Mouse (Mus musculus) gastrocnemius, postnatal 25 days (tissue): ENCODE measurements around the gene Myo5c. TPM values are rescaled to one million over a fixed set of nuclear protein-coding genes. Genes with fewer than 3 reads are reported as not detected.

ENCODE experiments used
- DNase-seq: peaks from one replicate; pipeline ENCODE4 v3.0.0; 2022
- total RNA-seq, 2 experiments: library from RNA; stranded (reverse); gene quantifications; 1 replicate in 1 of 2; 2 replicates in 1 of 2; pipeline ENCODE4 v1.2.3; 2021

Gene Myo5c
- total RNA-seq, 2 experiments from 2014 or later = 6.7 to 7.6 TPM

GRCm38 (mm10) chr9:75280814-75281213 lies 49.0 kb downstream of the Myo5c start:
- peak; percentile 25 for DNase-seq

GRCm38 (mm10) chr9:75282179-75282578 lies 50.4 kb downstream of the Myo5c start:
- no peak for DNase-seq

- DNase-seq = peak; percentile 36
These were observed 51.0 kb downstream of the Myo5c start for GRCm38 (mm10) chr9:75282830-75283229.

GRCm38 (mm10) chr9:75283636-75284035 lies 51.8 kb downstream of the Myo5c start:
- no peak for DNase-seq

- no peak for DNase-seq
These were observed 53.5 kb downstream of the Myo5c start for GRCm38 (mm10) chr9:75285363-75285762.

GRCm38 (mm10) chr9:75287636-75288035 lies 55.8 kb downstream of the Myo5c start:
- DNase-seq = no peak

- no peak for DNase-seq
These were observed 57.7 kb downstream of the Myo5c start for GRCm38 (mm10) chr9:75289545-75289944.

- DNase-seq = no peak
These were observed 67.5 kb downstream of the Myo5c start for GRCm38 (mm10) chr9:75299342-75299741.

GRCm38 (mm10) chr9:75303033-75303432 lies 71.2 kb downstream of the Myo5c start:
- no peak for DNase-seq

- no peak for DNase-seq
These were observed 72.0 kb downstream of the Myo5c start for GRCm38 (mm10) chr9:75303701-75304261.

- DNase-seq = no peak
These were observed 72.5 kb downstream of the Myo5c start for GRCm38 (mm10) chr9:75304286-75304685.

GRCm38 (mm10) chr9:75306126-75306898 lies 74.5 kb downstream of the Myo5c start, which contains the start of gene Gnb5:
Gene Gnb5, plus strand, starts transcription at chr9:75306288.
- no peak for DNase-seq

- no peak for DNase-seq
These were observed 75.2 kb downstream of the Myo5c start for GRCm38 (mm10) chr9:75307015-75307414.

GRCm38 (mm10) chr9:75308621-75309020 lies 76.8 kb downstream of the Myo5c start:
- no peak for DNase-seq

GRCm38 (mm10) chr9:75312008-75312407 lies 80.2 kb downstream of the Myo5c start:
- peak; percentile 23 for DNase-seq

- no peak for DNase-seq
These were observed 81.5 kb downstream of the Myo5c start for GRCm38 (mm10) chr9:75313138-75313831.

GRCm38 (mm10) chr9:75313832-75314516 lies 82.2 kb downstream of the Myo5c start:
- DNase-seq = peak; percentile 84

- no peak for DNase-seq
These were observed 82.8 kb downstream of the Myo5c start for GRCm38 (mm10) chr9:75314517-75315105.

GRCm38 (mm10) chr9:75315238-75315637 lies 83.4 kb downstream of the Myo5c start:
- DNase-seq = no peak

- DNase-seq = no peak
These were observed 85.0 kb downstream of the Myo5c start for GRCm38 (mm10) chr9:75316771-75317170.

- DNase-seq = no peak
These were observed 86.4 kb downstream of the Myo5c start for GRCm38 (mm10) chr9:75318196-75318595.

GRCm38 (mm10) chr9:75319365-75319764 lies 87.5 kb downstream of the Myo5c start:
- no peak for DNase-seq
